Mouse (Mus musculus): ENCODE data around the gene Zfp536.

- no peak for TF ChIP-seq EP300 (IDR thresholded peaks at IDR 0.05)
- TF ChIP-seq CTCF (IDR thresholded peaks at IDR 0.05), result no peak
Measured at GRCm38 (mm10) chr7:37477309-37477708, 296.1 kb downstream of the Zfp536 start.

Data from lung, postnatal 0 days (tissue).